Mouse (Mus musculus) mouse trophoblast stem cell (cell line): ENCODE measurements around the gene Tnfrsf13c.

Source experiments
- in situ Hi-C, 2 experiments: fragments of 300-500 bp; cut with MseI, MboI; formaldehyde crosslinking; loops; 2 replicates in 1 of 2; 3 replicates in 1 of 2; pipeline ENCODE4 v1.15.1; 2025

Tnfrsf13c gene

GRCm38 (mm10) chr15:82184183-82184582 lies 40.0 kb downstream of the Tnfrsf13c start:
- in situ Hi-C loops, result no loop called here

DNA sequence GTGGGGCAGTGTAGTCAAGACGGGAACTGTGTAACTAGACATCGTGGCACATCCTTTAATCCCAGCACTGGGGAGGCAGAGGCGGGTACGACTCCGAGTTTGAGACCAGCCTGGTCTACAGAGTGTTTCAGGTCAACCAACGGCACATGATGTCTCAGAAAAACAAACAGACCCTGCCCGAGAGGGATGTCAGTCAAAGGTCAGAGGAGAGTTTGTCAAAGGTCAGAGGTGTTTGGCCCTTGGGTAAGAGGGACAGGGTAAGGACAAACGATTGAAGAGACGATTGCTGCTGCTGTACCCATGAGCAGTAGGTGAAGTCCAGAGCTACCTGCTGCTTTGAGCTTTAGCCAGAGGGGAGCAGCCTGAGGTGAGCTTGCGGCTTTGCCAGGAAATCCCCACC lies 40.6 kb downstream of the Tnfrsf13c start:
- in situ Hi-C loops, result no loop called here

DNA sequence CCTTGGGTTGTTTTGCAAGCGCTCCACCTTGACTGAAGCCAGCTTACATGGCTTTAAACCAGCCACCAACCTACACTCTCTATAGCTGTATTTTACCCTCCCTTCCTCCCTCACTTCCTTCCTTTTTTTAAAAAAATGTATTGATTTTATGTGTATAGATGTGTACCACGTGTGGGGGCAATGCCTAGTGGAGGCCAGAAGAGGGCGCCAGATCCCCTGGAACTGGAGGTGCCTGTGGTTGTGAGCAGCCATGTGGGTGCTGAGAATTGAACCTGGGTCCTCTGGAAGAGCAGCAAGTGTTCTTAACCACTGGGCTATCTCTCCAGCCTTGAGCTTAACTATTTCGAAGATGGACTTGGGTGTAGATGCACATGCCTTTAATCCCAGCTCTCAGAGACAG lies 41.9 kb downstream of the Tnfrsf13c start:
- in situ Hi-C loops, result no loop called here

- in situ Hi-C loops, result no loop called here
These were observed 43.0 kb downstream of the Tnfrsf13c start for GRCm38 (mm10) chr15:82181131-82181530.

DNA sequence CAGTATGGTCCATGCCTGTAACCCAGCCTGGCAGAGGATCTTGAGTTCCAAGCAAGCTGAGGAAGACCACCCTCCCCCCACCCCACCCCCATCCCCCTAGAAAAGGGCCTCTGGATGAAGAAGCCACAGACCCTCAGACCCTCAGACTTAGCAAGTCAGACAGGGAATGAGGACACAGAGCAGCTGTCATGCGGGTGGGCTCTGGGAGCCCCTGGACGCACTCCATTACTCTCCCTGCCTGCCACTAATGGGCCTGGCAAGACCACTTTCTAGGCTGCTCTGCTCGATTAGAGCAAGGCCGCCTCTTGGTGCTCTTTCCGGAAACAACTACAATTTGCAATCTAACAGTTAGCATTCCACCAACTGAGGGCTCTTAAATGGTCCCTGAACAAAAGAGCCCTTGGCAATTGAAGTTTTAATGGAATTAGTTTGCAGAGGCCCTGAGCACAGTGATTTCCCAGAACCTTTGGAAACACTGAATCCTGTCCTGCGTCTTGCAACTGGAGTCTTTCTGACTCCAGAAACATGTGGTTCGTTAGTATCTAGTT lies 46.4 kb downstream of the Tnfrsf13c start:
- in situ Hi-C loops, result no loop called here

DNA sequence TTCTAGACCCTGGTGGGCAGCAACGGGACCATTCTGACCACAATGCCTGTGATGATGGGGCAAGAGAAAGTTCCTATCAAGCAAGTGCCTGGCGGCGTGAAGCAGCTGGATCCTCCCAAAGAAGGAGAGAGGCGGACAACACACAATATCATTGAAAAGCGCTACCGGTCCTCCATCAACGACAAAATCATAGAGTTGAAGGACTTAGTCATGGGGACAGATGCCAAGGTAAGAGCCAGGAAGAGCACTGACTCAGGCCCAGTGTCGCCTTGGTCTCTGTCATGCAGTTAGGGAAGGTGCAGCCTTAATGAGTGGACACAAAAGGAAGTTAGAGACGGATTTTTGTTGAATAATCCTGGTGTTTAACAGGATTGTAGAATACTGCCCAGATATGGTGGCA lies 49.1 kb downstream of the Tnfrsf13c start:
- in situ Hi-C loops, result no loop called here

DNA sequence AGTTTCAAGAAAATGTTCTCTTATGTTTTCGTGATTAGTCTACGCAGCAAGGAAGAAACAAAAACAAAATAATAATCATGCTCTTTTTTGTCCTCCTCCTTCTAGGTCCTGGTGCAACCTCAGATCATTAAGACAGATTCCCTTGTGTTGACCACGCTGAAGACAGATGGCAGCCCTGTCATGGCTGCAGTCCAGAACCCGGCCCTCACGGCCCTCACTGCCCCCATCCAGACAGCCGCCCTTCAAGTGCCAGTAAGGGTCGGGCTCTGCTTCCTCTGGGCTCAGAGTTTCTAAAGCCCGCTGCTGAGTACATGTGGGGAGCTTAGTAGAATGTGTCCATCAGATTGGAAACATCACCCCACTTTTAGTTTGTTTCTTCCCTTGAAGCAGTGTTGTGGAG lies 51.5 kb downstream of the Tnfrsf13c start:
- in situ Hi-C loops, result no loop called here
